Mouse (Mus musculus) embryonic facial prominence, embryonic 14.5 days (tissue): ENCODE measurements around the gene Wasf2. TPM values are rescaled to one million over a fixed set of nuclear protein-coding genes. Genes with fewer than 3 reads are reported as not detected.
"Not testable (repeated sequence)": the region's sequence is repeated elsewhere in the genome, so short reads cannot be mapped to it uniquely, and the experiment has no call there.

Experiments used
- ATAC-seq: fragments of 200-750 bp; cut with Nextera tagmentation; 2 replicates; pipeline ENCODE4 v1.8.0; 2017; ENCODE audit warnings: low read depth, moderate number of reproducible peaks, moderate TSS enrichment
- DNase-seq: peaks from one replicate; pipeline ENCODE4 v3.0.0-alpha.2; 2015; ENCODE audit warnings: low spot score
- H3K27ac ChIP-seq: fragments of 300-500 bp; sonication (generic); replicated peaks from 2 replicates; pipeline ENCODE4 v1.5.1; 2014; ENCODE audit warnings: low read depth, mild to moderate bottlenecking, low read length, moderate library complexity
- H3K27me3 ChIP-seq: fragments of 300-500 bp; sonication (generic); replicated peaks from 2 replicates; pipeline ENCODE4 v1.6.1; 2014; ENCODE audit warnings: low read length; ENCODE audit not compliant: control insufficient read depth, insufficient read depth
- H3K36me3 ChIP-seq: fragments of 300-500 bp; sonication (generic); 2 replicates; pipeline ENCODE4 v1.6.1; 2014; ENCODE audit warnings: low read length, mixed read lengths; ENCODE audit not compliant: control insufficient read depth, insufficient read depth
- H3K4me1 ChIP-seq: fragments of 300-500 bp; sonication (generic); 2 replicates; pipeline ENCODE4 v1.6.1; 2014; ENCODE audit warnings: antibody characterized with exemption, low read length; ENCODE audit not compliant: control insufficient read depth, insufficient read depth
- H3K4me2 ChIP-seq: fragments of 300-500 bp; sonication (generic); 2 replicates; pipeline ENCODE4 v1.6.1; 2014; ENCODE audit warnings: low read depth, mild to moderate bottlenecking, low read length, moderate library complexity, mixed read lengths
- H3K4me3 ChIP-seq: fragments of 300-500 bp; sonication (generic); 2 replicates; pipeline ENCODE4 v1.5.1; 2014; ENCODE audit warnings: low read depth, mild to moderate bottlenecking, low read length
- H3K9ac ChIP-seq: fragments of 300-500 bp; sonication (generic); 2 replicates; pipeline ENCODE4 v1.6.1; 2014; ENCODE audit warnings: low read depth, mild to moderate bottlenecking, low read length, moderate library complexity, mixed read lengths
- H3K9me3 ChIP-seq: fragments of 300-500 bp; sonication (generic); 2 replicates; pipeline ENCODE4 v1.6.1; 2016; ENCODE audit warnings: low read length; ENCODE audit not compliant: control insufficient read depth
- WGBS: fragments of 180-500 bp; shearing (Covaris S2); extraction: QIAGEN DNeasy Blood & Tissue Kit; methylation state at CpG from one replicate; pipeline ENCODE4 v1.1.7; 2014; 5-methylcytosine and 5-hydroxymethylcytosine counted together
- polyA plus RNA-seq: library from polyadenylated mRNA; unstranded; fragments of >200 nt; fragmentation: Nextera tagmentation; extraction: Ambion mirVana; gene quantifications from 2 replicates; pipeline ENCODE4 v1.2.1, GENCODE M21; 2014

The Wasf2 gene
- polyA plus RNA-seq, 1 experiment from 2014 or later, result 83.4 TPM

- no peaks in the 10 kb centered on the region for H3K27me3 ChIP-seq
These were observed 36.7 kb upstream of the Wasf2 start for GRCm38 (mm10) chr4:133093481-133094033.

GRCm38 (mm10) chr4:133094255-133094654 is 36.0 kb upstream of the Wasf2 start:
- H3K9ac ChIP-seq, result no peak overlapping the region
- H3K4me1 ChIP-seq, result peaks cover 61% of the 10 kb centered on the region

More at GRCm38 (mm10) chr4:133093481-133094033, 36.7 kb upstream of the Wasf2 start:
- Histone ChIP-seq H3K4me2 (no peak overlapping the region), H3K9me3 (no peaks in the 10 kb centered on the region), H3K9ac (peak overlapping the region; percentile 34; the same call in 1 of the 2 replicates), H3K4me1 (peaks cover 63% of the 10 kb centered on the region), H3K27ac (peak overlapping the region; percentile 92), H3K36me3 (no peaks in the 10 kb centered on the region), H3K4me3 (no peak overlapping the region)
- ATAC-seq (no peak), DNase-seq (no peak)
- WGBS, result 19% methylated on average over 6 of the region's 6 CpGs

GRCm38 (mm10) chr4:133094936-133095733 is 35.2 kb upstream of the Wasf2 start:
- DNase-seq (peak; percentile 76), ATAC-seq (peak; percentile 33)
- Histone ChIP-seq H3K36me3 (no peaks in the 10 kb centered on the region), H3K9ac (no peak overlapping the region; the same call in 1 of the 2 replicates), H3K27me3 (no peaks in the 10 kb centered on the region), H3K4me3 (0 out of 2 replicates have a peak overlapping the region, but pooled peaks have one; percentile 9), H3K9me3 (no peaks in the 10 kb centered on the region), H3K4me1 (peaks cover 52% of the 10 kb centered on the region), H3K4me2 (peak overlapping the region; percentile 41), H3K27ac (peak overlapping the region; percentile 59)
- 37% methylated on average over 16 of the region's 16 CpGs for WGBS

More at GRCm38 (mm10) chr4:133094255-133094654, 36.0 kb upstream of the Wasf2 start:
- Histone ChIP-seq H3K4me3 (no peak overlapping the region), H3K27ac (no peak overlapping the region), H3K27me3 (no peaks in the 10 kb centered on the region), H3K4me2 (no peak overlapping the region), H3K9me3 (no peaks in the 10 kb centered on the region), H3K36me3 (no peaks in the 10 kb centered on the region)
- WGBS, result 45% methylated on average over 1 of the region's 1 CpGs
- DNase-seq, result no peak
- ATAC-seq, result no peak

GRCm38 (mm10) chr4:133095734-133096065 is 34.6 kb upstream of the Wasf2 start:
- WGBS, result 10% methylated on average over 2 of the region's 3 CpGs
- DNase-seq, H3K9me3 ChIP-seq, H3K27me3 ChIP-seq, H3K36me3 ChIP-seq, H3K9ac ChIP-seq, ATAC-seq: not testable (repeated sequence)
- peaks cover 47% of the 10 kb centered on the region for H3K4me1 ChIP-seq
- H3K4me3 ChIP-seq, result 0 out of 2 replicates have a peak overlapping the region, but pooled peaks have one; percentile 9
- peak overlapping the region; percentile 41 for H3K4me2 ChIP-seq
- H3K27ac ChIP-seq, result peak overlapping the region; percentile 59

GRCm38 (mm10) chr4:133096671-133097070 is 33.6 kb upstream of the Wasf2 start:
- H3K36me3 ChIP-seq, DNase-seq, H3K9me3 ChIP-seq, H3K4me2 ChIP-seq, ATAC-seq, H3K27me3 ChIP-seq: not testable (repeated sequence)
- Histone ChIP-seq H3K27ac (0 out of 2 replicates have a peak overlapping the region, but pooled peaks have one; percentile 48), H3K4me1 (peaks cover 37% of the 10 kb centered on the region), H3K9ac (peak overlapping the region; percentile 40; the same call in 1 of the 2 replicates), H3K4me3 (peak overlapping the region; percentile 27)
- WGBS, result under 1% methylated on average over 11 of the region's 26 CpGs

GRCm38 (mm10) chr4:133101751-133102150 is 28.6 kb upstream of the Wasf2 start:
- WGBS, result 75% methylated on average over 9 of the region's 9 CpGs
- Histone ChIP-seq H3K27me3 (no peaks in the 10 kb centered on the region), H3K27ac (no peak overlapping the region), H3K9me3 (no peaks in the 10 kb centered on the region), H3K9ac (no peak overlapping the region), H3K4me3 (no peak overlapping the region), H3K36me3 (no peaks in the 10 kb centered on the region), H3K4me1 (peaks cover 9% of the 10 kb centered on the region), H3K4me2 (no peak overlapping the region)
- DNase-seq, result no peak
- ATAC-seq, result no peak

GRCm38 (mm10) chr4:133103525-133104193 is 26.6 kb upstream of the Wasf2 start:
- Histone ChIP-seq H3K9me3 (no peaks in the 10 kb centered on the region), H3K4me3 (no peak overlapping the region)
- no peak for DNase-seq

GRCm38 (mm10) chr4:133104194-133104569 is 26.1 kb upstream of the Wasf2 start:
- ATAC-seq (no peak), DNase-seq (no peak)
- H3K9me3 ChIP-seq, result no peaks in the 10 kb centered on the region
- H3K4me2 ChIP-seq, result no peak overlapping the region
- H3K4me1 ChIP-seq, result peaks cover 28% of the 10 kb centered on the region
- no peak overlapping the region for H3K4me3 ChIP-seq
- 21% methylated on average over 10 of the region's 10 CpGs for WGBS
- H3K36me3 ChIP-seq, result no peaks in the 10 kb centered on the region
- H3K9ac ChIP-seq, result no peak overlapping the region
- H3K27ac ChIP-seq, result peak overlapping the region; percentile 55
- H3K27me3 ChIP-seq, result no peaks in the 10 kb centered on the region

More at GRCm38 (mm10) chr4:133103525-133104193, 26.6 kb upstream of the Wasf2 start:
- H3K27ac ChIP-seq, result peak overlapping the region; percentile 55; the same call in 1 of the 2 replicates
- H3K36me3 ChIP-seq, result no peaks in the 10 kb centered on the region
- peak; percentile 38; the same call in 1 of the 2 replicates for ATAC-seq
- H3K4me2 ChIP-seq, result no peak overlapping the region
- no peaks in the 10 kb centered on the region for H3K27me3 ChIP-seq
- WGBS, result 28% methylated on average over 15 of the region's 16 CpGs
- H3K4me1 ChIP-seq, result peaks cover 22% of the 10 kb centered on the region
- H3K9ac ChIP-seq, result no peak overlapping the region
